Mouse (Mus musculus) stomach, postnatal 0 days (tissue): ENCODE measurements around the gene Spata48.

Experiments
- CTCF ChIP-seq: IDR thresholded peaks from 2 replicates; pipeline ENCODE4 v1.5.1; 2016; ENCODE audit warnings: antibody characterized with exemption, low read depth, mild to moderate bottlenecking, moderate library complexity
- EP300 ChIP-seq: optimal IDR thresholded peaks from 2 replicates; pipeline ENCODE3; 2016; ENCODE audit warnings: antibody characterized with exemption

- TF ChIP-seq CTCF, result peak; percentile 74
- no peak for TF ChIP-seq EP300
Measured at GRCm38 (mm10) chr11:11461635-11462560, at the start of gene Spata48, which contains the start of gene Zpbp.
